Mouse (Mus musculus) midbrain, embryonic 12.5 days (tissue): ENCODE data around the gene Mgp. TPM values are rescaled to one million over a fixed set of nuclear protein-coding genes. Genes with fewer than 3 reads are reported as not detected.

Source experiments
- ATAC-seq: fragments of 200-750 bp; cut with Nextera tagmentation; 2 replicates; pipeline ENCODE4 v1.8.0; 2017; ENCODE audit warnings: low read depth, moderate TSS enrichment, moderate library complexity; ENCODE audit not compliant: low FRiP score
- H3K27ac ChIP-seq: fragments of 300-500 bp; sonication (generic); replicated peaks from 2 replicates; pipeline ENCODE4 v1.5.1; 2016; ENCODE audit warnings: mild to moderate bottlenecking
- H3K27me3 ChIP-seq: fragments of 300-500 bp; sonication (generic); 2 replicates; pipeline ENCODE4 v1.6.1; 2016; ENCODE audit warnings: mild to moderate bottlenecking
- H3K36me3 ChIP-seq: fragments of 300-500 bp; sonication (generic); 2 replicates; pipeline ENCODE4 v1.6.1; 2016
- H3K4me1 ChIP-seq: fragments of 300-500 bp; sonication (generic); 2 replicates; pipeline ENCODE4 v1.6.1; 2016
- H3K4me2 ChIP-seq: fragments of 300-500 bp; sonication (generic); replicated peaks from 2 replicates; pipeline ENCODE4 v1.6.1; 2016; ENCODE audit warnings: mild to moderate bottlenecking, moderate library complexity
- H3K4me3 ChIP-seq: fragments of 300-500 bp; sonication (generic); 2 replicates; pipeline ENCODE4 v1.5.1; 2016; ENCODE audit warnings: mild to moderate bottlenecking
- H3K9ac ChIP-seq: fragments of 300-500 bp; sonication (generic); replicated peaks from 2 replicates; pipeline ENCODE4 v1.6.1; 2016; ENCODE audit warnings: mild to moderate bottlenecking, moderate library complexity
- H3K9me3 ChIP-seq: fragments of 300-500 bp; sonication (generic); 2 replicates; pipeline ENCODE4 v1.6.1; 2016; ENCODE audit warnings: mild to moderate bottlenecking
- WGBS: fragments of 180-500 bp; shearing (Covaris S2); methylation state at CpG from one replicate; pipeline ENCODE4 v1.1.7; 2016; 5-methylcytosine and 5-hydroxymethylcytosine counted together
- polyA plus RNA-seq: library from polyadenylated mRNA; unstranded; fragments of >200 nt; fragmentation: Nextera tagmentation; extraction: Ambion mirVana; gene quantifications from 2 replicates; pipeline ENCODE4 v1.2.1, GENCODE M21; 2016

Mgp gene
- polyA plus RNA-seq = 7.2 and 10.9 TPM in 2 replicates

DNA sequence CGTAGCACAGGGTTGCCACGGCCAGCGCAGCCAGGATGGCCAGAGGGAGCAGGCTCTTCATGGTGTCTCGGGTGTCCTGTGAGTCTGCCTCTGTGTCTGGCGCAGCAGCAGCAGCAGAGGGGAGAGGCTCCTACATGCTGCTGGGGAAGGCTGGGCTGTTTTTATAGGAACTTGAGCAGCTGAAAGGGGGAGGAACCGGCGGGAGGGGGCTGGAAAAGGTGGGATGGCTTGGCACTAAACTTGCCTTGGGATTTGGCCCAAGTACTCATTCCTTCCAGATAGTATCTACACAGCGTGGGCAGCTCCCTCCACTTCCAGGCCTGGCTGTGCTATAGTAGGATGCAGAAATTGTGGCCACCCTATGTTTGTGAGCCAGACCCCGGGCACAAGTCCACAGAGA, at the start of gene Mgp:
TSS of gene Mgp (minus strand) at position 154 of the 400 bp plus-strand sequence.
- no peak within 1 kb of the TSS for H3K9ac ChIP-seq
- H3K4me2 ChIP-seq = no peak within 1 kb of the TSS
- H3K27ac ChIP-seq = no peak within 1 kb of the TSS
- no peak for ATAC-seq
- no peaks in the 10 kb centered on the region for H3K36me3 ChIP-seq
- no peaks in the 10 kb centered on the region for H3K27me3 ChIP-seq
- WGBS = 65% methylated on average over 9 of the region's 9 CpGs
- no peaks in the 10 kb centered on the region for H3K9me3 ChIP-seq
- no peak within 1 kb of the TSS for H3K4me3 ChIP-seq
- no peaks in the 10 kb centered on the region for H3K4me1 ChIP-seq

GRCm38 (mm10) chr6:136925049-136925448, 49.4 kb upstream of the Mgp start:
- no peak overlapping the region for H3K9ac ChIP-seq
- no peak for ATAC-seq
- WGBS = 78% methylated on average over 8 of the region's 8 CpGs

DNA sequence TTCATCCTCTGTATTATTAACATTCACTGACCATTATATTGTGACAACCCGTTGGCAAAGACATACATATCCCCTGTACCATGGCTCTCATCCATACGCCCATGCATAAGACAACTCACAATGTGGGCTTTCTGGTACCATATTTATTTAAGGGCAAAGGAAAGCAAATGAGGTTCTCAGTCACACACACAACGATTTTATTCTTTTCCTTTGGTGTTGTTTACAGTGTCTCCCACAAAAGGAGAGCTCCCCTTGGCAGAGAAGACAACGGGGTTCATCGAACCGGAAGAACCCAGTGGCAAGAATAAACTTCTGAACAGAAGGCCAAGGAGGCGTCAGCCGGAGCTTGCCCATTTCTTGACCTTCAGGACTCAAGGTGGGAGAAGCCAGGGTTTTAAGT, 47.9 kb upstream of the Mgp start, which contains the start of gene Pde6h:
TSS of gene Pde6h (plus strand) at position 301 of the 400 bp plus-strand sequence.
- Histone ChIP-seq H3K4me1 (no peaks in the 10 kb centered on the region), H3K9me3 (no peaks in the 10 kb centered on the region), H3K27ac (no peak within 1 kb of the TSS), H3K4me2 (no peak within 1 kb of the TSS), H3K4me3 (no peak within 1 kb of the TSS), H3K9ac (no peak within 1 kb of the TSS), H3K36me3 (no peaks in the 10 kb centered on the region), H3K27me3 (no peaks in the 10 kb centered on the region)
- 93% methylated on average over 8 of the region's 8 CpGs for WGBS
- ATAC-seq = no peak

More at GRCm38 (mm10) chr6:136925049-136925448, 49.4 kb upstream of the Mgp start:
- Histone ChIP-seq H3K27ac (no peak overlapping the region), H3K27me3 (no peaks in the 10 kb centered on the region), H3K4me2 (no peak overlapping the region), H3K4me1 (no peaks in the 10 kb centered on the region), H3K4me3 (no peak overlapping the region), H3K36me3 (no peaks in the 10 kb centered on the region), H3K9me3 (no peaks in the 10 kb centered on the region)

- ATAC-seq = no peak
- no peak overlapping the region for H3K4me2 ChIP-seq
- no peak overlapping the region for H3K9ac ChIP-seq
- WGBS = 88% methylated on average over 7 of the region's 7 CpGs
- H3K36me3 ChIP-seq = no peaks in the 10 kb centered on the region
- no peaks in the 10 kb centered on the region for H3K27me3 ChIP-seq
- H3K4me1 ChIP-seq = no peaks in the 10 kb centered on the region
- no peak overlapping the region for H3K27ac ChIP-seq
- no peaks in the 10 kb centered on the region for H3K9me3 ChIP-seq
- H3K4me3 ChIP-seq = no peak overlapping the region
These were observed 47.2 kb upstream of the Mgp start for GRCm38 (mm10) chr6:136922871-136923270.

GRCm38 (mm10) chr6:136922080-136922479, 46.5 kb upstream of the Mgp start, which contains the start of gene Erp27:
Gene Erp27 (minus strand): TSS chr6:136922180.
- H3K4me1 ChIP-seq = no peaks in the 10 kb centered on the region
- H3K4me2 ChIP-seq = no peak within 1 kb of the TSS
- 80% methylated on average over 5 of the region's 5 CpGs for WGBS
- no peak within 1 kb of the TSS for H3K9ac ChIP-seq
- H3K36me3 ChIP-seq = no peaks in the 10 kb centered on the region
- no peak for ATAC-seq
- H3K27ac ChIP-seq = no peak within 1 kb of the TSS
- H3K9me3 ChIP-seq = no peaks in the 10 kb centered on the region
- H3K4me3 ChIP-seq = no peak within 1 kb of the TSS
- no peaks in the 10 kb centered on the region for H3K27me3 ChIP-seq

DNA sequence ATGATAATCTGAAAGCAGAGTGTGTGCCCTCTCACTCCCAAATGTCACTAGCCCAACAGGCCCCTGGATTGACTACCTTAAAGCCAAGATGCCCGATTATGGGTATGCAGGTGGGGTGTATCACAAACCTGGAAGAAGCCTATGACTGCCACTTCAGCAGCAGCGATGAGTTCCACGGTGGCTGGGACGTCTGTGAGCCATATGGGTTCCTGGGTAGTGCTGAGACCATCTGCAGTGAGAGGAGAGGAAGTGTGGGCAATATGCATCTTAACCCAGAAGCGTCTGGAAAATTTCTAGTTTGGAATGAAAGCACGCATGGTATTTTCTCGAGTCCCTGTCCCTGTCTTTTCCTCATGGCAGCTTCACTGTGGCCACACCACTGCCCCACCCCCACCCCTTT, 46.0 kb upstream of the Mgp start:
- H3K4me2 ChIP-seq = no peak overlapping the region
- no peaks in the 10 kb centered on the region for H3K9me3 ChIP-seq
- H3K4me3 ChIP-seq = no peak overlapping the region
- no peak for ATAC-seq
- no peak overlapping the region for H3K9ac ChIP-seq
- H3K4me1 ChIP-seq = no peaks in the 10 kb centered on the region
- H3K36me3 ChIP-seq = no peaks in the 10 kb centered on the region
- H3K27me3 ChIP-seq = no peaks in the 10 kb centered on the region
- 83% methylated on average over 7 of the region's 7 CpGs for WGBS
- H3K27ac ChIP-seq = no peak overlapping the region

- Histone ChIP-seq H3K4me3 (no peak overlapping the region), H3K4me2 (no peak overlapping the region), H3K36me3 (no peaks in the 10 kb centered on the region), H3K4me1 (no peaks in the 10 kb centered on the region), H3K9ac (no peak overlapping the region), H3K27ac (no peak overlapping the region), H3K9me3 (no peaks in the 10 kb centered on the region), H3K27me3 (no peaks in the 10 kb centered on the region)
- WGBS = 50% methylated on average over 16 of the region's 16 CpGs
- ATAC-seq = peak; percentile 47; the same call in 1 of the 2 replicates
These were observed 45.0 kb upstream of the Mgp start for GRCm38 (mm10) chr6:136920320-136921257.

DNA sequence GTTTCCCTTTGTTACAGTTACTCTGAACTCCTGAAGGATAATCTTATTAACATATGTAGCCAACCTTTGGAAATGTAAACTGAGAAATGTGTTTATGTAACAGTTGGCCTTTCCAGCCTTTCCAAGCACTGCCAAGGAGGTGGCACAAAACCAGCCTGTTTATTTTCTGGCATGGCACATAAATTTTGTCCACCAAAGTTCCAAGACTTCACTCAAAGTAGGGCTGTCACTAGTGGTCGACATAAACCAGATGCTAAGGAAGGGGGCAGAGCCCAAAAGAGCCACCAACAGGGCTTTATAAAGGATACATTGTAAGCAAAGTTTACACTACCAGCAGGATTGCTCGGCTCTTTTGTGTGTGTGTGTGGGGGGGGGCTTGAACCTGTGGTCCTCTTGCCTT, 42.3 kb upstream of the Mgp start:
- ATAC-seq = no peak
- Histone ChIP-seq H3K4me1 (peaks cover 6% of the 10 kb centered on the region), H3K4me2 (no peak overlapping the region), H3K9ac (no peak overlapping the region), H3K27ac (no peak overlapping the region), H3K27me3 (no peaks in the 10 kb centered on the region), H3K9me3 (no peaks in the 10 kb centered on the region), H3K36me3 (no peaks in the 10 kb centered on the region), H3K4me3 (no peak overlapping the region)
- 7% methylated on average over 2 of the region's 2 CpGs for WGBS

DNA sequence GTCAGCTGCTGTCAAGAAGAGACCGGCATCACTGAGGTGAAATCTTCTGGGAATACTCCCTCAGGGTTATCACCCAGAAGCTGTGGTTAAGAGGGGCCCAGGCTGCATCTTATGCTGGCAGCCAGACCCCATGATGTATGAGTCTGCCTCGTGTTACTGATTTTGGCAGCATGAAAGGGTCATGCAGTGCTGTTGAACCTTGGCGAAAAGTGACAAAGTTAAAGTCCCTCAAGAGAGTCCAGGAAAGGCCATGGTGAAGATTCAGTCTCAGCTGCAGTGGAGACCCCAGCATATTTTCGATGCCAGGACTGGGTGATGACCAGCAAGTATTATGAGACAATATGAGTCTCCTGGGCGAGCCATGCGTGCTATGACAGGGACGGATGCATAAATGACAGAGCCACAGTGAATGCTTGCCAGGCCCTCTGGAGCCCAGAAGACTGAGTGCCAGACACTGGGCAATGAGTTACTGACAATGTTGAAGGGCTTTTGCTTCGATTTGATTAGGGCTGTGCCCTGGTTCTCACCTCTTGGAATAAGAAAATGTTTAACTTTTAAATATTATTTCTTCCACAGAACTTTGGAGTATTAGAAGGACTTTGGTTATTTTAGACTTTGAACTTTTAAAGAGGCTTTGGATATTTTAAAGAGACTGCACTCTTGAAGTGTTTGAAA, 40.2 kb upstream of the Mgp start:
- H3K36me3 ChIP-seq = no peaks in the 10 kb centered on the region
- H3K4me2 ChIP-seq = no peak overlapping the region
- no peak overlapping the region for H3K9ac ChIP-seq
- WGBS = 87% methylated on average over 8 of the region's 8 CpGs
- ATAC-seq = no peak
- no peak overlapping the region for H3K27ac ChIP-seq
- no peaks in the 10 kb centered on the region for H3K9me3 ChIP-seq
- H3K27me3 ChIP-seq = no peaks in the 10 kb centered on the region
- no peak overlapping the region for H3K4me3 ChIP-seq
- H3K4me1 ChIP-seq = peaks cover 6% of the 10 kb centered on the region

GRCm38 (mm10) chr6:136914234-136914633, 38.6 kb upstream of the Mgp start:
- no peaks in the 10 kb centered on the region for H3K9me3 ChIP-seq
- WGBS = 94% methylated on average over 6 of the region's 6 CpGs
- no peak overlapping the region for H3K4me2 ChIP-seq
- ATAC-seq = no peak
- no peaks in the 10 kb centered on the region for H3K27me3 ChIP-seq
- no peak overlapping the region for H3K27ac ChIP-seq
- no peaks in the 10 kb centered on the region for H3K36me3 ChIP-seq
- H3K4me3 ChIP-seq = no peak overlapping the region
- H3K9ac ChIP-seq = no peak overlapping the region
- peaks cover 6% of the 10 kb centered on the region for H3K4me1 ChIP-seq

- peaks cover 6% of the 10 kb centered on the region for H3K4me1 ChIP-seq
- no peaks in the 10 kb centered on the region for H3K27me3 ChIP-seq
- no peaks in the 10 kb centered on the region for H3K9me3 ChIP-seq
- no peak overlapping the region for H3K27ac ChIP-seq
- 21% methylated on average over 18 of the region's 18 CpGs for WGBS
- no peaks in the 10 kb centered on the region for H3K36me3 ChIP-seq
- peak overlapping the region; percentile 9; the same call in 1 of the 2 replicates for H3K4me3 ChIP-seq
- peak overlapping the region; percentile 20; the same call in 1 of the 2 replicates for H3K9ac ChIP-seq
- peak; percentile 54 for ATAC-seq
- H3K4me2 ChIP-seq = peak overlapping the region; percentile 46
These were observed 37.9 kb upstream of the Mgp start for GRCm38 (mm10) chr6:136913384-136914126.
